Mouse (Mus musculus) erythroblast, embryonic 14.5 days (primary cell): ENCODE measurements around the gene Tpgs1. TPM values are rescaled to one million over a fixed set of nuclear protein-coding genes. Genes with fewer than 3 reads are reported as not detected.

Experiments used
- H3K27me3 ChIP-seq: 2 replicates; pipeline ENCODE4 v1.6.1; 2012; ENCODE audit warnings: inconsistent platforms; ENCODE audit not compliant: control insufficient read depth
- H3K36me3 ChIP-seq: 2 replicates; pipeline ENCODE4 v1.6.1; 2012; ENCODE audit warnings: mild to moderate bottlenecking, inconsistent platforms; ENCODE audit not compliant: control insufficient read depth
- H3K4me1 ChIP-seq: 2 replicates; pipeline ENCODE4 v1.6.1; 2012; ENCODE audit warnings: inconsistent platforms; ENCODE audit not compliant: control insufficient read depth
- H3K4me3 ChIP-seq: replicated peaks from 2 replicates; pipeline ENCODE3; 2012; ENCODE audit warnings: moderate library complexity, mild to moderate bottlenecking, inconsistent platforms
- H3K9me3 ChIP-seq: 2 replicates; pipeline ENCODE4 v1.6.1; 2012; ENCODE audit warnings: low read length, inconsistent platforms, mixed read lengths; ENCODE audit not compliant: control insufficient read depth
- GATA1 ChIP-seq: IDR thresholded peaks from 2 replicates; pipeline ENCODE4 v1.6.1; 2012; ENCODE audit warnings: low read length, inconsistent platforms, mixed read lengths
- TAL1 ChIP-seq: IDR thresholded peaks from 3 replicates; pipeline ENCODE4 v1.6.1; 2012; ENCODE audit warnings: low read length, inconsistent platforms, mixed read lengths
- polyA plus RNA-seq: library from polyadenylated mRNA; stranded (reverse); fragments of >175 nt; gene quantifications from 2 replicates; pipeline ENCODE4 v1.2.3, GENCODE M21; 2012

Tpgs1 gene
- polyA plus RNA-seq, 1 experiment = 15.5 TPM

DNA sequence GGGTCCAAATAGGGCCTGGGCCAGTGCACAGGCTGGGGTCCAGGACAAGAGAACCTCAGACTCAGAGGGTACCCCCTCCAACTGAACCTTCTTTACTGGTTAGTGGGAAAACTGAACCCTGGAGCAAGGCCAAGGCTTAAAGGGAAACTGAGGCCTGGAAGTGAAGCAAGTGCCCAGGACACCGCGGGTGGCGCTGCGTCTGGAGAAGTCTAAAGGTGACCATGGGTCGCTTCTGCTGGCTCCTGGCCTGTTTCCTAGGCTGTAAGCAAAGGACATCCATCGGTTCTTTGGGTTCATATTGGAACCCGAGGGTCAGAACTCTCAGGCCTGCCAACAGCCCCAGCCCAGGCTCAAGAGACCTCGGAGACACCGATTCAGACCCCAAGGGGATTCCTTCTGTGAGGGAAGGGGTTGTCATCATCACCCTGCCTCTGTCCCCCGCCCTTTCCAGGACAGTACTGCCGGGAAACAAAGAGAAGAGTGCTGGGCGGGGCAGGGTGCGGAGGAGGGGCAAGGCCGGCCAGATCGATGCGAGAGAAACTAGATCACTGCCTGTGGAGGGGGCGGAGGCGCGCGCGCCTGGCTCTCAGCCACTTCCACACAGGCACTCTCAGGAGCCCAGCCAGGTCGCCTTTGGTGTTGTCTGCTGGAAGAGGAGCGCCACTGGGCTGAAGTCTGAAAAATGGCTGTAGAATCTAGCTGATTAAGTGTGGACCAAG lies 30.5 kb upstream of the Tpgs1 start:
- no peaks in the 10 kb centered on the region for H3K9me3 ChIP-seq
- TF ChIP-seq GATA1 = no peak
- TF ChIP-seq TAL1 = no peak
- no peaks in the 10 kb centered on the region for H3K4me1 ChIP-seq
- H3K27me3 ChIP-seq = peaks cover 43% of the 10 kb centered on the region
- no peaks in the 10 kb centered on the region for H3K36me3 ChIP-seq
- no peak overlapping the region for H3K4me3 ChIP-seq

DNA sequence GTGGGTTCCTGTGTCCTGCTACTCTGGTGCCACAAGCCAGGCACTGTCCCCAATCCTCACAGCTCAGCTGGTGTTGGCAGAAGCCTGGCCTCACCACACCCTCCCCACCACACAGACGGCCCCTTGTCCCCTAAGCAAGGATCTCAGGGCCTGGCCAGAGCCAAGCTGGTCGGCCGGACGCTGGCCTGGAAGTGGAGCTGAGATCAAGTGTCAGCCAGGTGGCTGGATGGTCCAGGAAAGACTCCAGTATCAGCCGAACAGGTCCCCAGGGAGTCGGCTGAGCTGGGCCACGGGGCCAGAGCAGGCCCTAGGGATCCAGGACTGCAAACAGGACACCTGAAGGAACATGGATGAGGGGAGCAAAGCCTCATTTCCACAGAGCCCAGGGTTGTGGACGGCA lies 23.5 kb upstream of the Tpgs1 start, which contains the start of gene Odf3l2:
Gene Odf3l2, minus strand, starts transcription at position 28 of the 400 bp plus-strand sequence.
- Histone ChIP-seq H3K4me3 (no peak within 1 kb of the TSS), H3K36me3 (no peaks in the 10 kb centered on the region), H3K27me3 (no peaks in the 10 kb centered on the region), H3K9me3 (no peaks in the 10 kb centered on the region), H3K4me1 (peaks cover 5% of the 10 kb centered on the region)
- TF ChIP-seq GATA1 (no peak), TAL1 (no peak)

DNA sequence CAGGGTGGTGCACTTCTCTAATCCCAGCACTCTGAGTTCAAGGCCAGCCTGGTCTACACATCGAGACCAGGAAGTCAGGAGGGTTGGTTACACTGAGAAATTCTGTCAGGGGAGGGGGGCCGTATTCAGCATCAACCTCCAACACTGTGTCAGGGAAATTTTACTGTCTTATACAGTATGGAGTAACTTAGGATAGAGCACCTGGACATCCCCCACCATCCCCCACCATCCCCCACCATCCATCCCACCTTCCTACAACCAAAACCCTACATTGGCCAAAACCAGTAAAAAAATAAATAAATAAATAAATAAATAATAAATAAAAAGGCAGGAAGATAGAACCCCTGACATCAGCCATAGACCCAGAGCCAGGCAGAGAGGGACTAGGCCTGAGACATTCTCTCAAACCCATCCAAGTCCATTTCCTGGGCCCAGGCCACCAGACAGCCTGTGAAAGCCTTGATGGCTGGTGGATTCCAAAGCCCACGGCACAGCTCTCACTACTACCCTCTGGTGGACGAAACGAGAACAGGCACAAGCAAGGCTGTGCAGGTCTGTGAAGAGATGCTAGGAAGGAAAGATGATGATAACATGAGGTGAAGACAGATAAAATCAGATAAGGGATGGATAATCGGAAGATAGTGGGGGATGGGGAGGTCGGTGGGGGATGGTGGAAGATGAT lies 20.0 kb upstream of the Tpgs1 start:
- H3K4me3 ChIP-seq = no peak overlapping the region
- no peaks in the 10 kb centered on the region for H3K9me3 ChIP-seq
- no peak for TF ChIP-seq GATA1
- no peak for TF ChIP-seq TAL1
- peaks cover 5% of the 10 kb centered on the region for H3K27me3 ChIP-seq
- H3K36me3 ChIP-seq = no peaks in the 10 kb centered on the region
- peaks cover 3% of the 10 kb centered on the region for H3K4me1 ChIP-seq

DNA sequence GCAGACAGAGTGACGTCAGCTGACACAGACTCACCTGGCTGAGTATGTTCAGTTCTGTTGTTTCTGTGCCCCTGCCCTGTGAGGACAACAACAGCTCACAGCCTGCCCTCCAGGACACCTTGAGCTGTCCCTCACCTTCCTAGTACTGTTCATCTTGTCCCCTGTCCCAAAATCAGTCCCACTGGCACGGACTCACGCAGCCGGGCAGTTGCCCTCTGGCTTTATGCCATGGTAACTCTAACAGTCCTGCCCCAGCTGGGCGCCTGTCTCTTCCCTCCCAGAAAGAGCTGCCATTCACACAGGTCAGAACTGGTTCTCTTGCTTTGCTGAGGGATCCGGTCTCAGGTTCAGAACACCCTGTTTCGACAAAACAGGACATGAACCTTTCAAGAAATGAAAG lies 16.4 kb upstream of the Tpgs1 start:
- Histone ChIP-seq H3K4me1 (no peaks in the 10 kb centered on the region), H3K36me3 (no peaks in the 10 kb centered on the region), H3K4me3 (no peak overlapping the region), H3K27me3 (peaks cover 5% of the 10 kb centered on the region), H3K9me3 (no peaks in the 10 kb centered on the region)
- TF ChIP-seq TAL1 (no peak), GATA1 (no peak)

DNA sequence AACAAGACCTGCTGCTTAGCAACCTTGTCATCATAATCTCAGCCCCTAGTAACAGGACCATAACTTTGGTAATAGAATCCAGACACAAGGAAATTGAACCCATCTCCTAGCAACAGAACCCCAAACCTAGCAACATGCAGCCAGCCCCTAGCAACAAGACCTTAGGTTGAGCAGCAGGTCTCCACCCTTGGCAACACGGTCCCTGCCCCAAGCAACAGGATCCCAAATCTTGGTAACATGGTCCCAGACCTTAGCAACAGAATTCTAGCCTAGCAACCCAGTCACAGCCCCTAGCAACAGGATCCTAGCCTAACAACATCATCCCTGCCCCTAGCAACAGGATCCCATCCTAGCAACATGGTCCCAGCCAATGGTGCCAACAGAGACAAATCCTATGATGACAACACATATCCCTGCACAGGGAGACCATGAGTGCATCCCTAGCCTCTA lies 14.2 kb upstream of the Tpgs1 start:
- peaks cover 5% of the 10 kb centered on the region for H3K27me3 ChIP-seq
- no peaks in the 10 kb centered on the region for H3K36me3 ChIP-seq
- H3K4me1 ChIP-seq = no peaks in the 10 kb centered on the region
- no peak overlapping the region for H3K4me3 ChIP-seq
- TF ChIP-seq TAL1 = no peak
- no peak for TF ChIP-seq GATA1
- H3K9me3 ChIP-seq = no peaks in the 10 kb centered on the region

DNA sequence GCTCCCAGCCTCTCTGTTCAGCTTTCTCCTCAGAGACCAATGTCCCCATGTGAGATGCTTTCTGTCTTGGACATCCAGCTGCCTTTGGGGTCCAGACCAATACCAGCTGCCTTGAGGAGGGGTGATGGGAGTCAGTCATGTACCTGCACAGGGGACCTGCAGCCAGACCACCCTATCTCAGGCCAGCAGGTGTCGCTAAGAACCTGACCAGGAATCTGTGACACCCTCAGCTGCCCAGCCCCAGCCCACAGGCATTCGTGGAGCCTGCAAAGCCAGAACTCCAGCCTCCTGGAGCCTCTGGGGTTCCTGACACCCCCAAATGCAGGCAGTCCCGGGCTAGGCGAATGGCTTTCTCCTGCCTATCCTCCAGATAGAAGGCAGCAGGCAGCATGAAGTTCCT lies 10.3 kb upstream of the Tpgs1 start:
- H3K27me3 ChIP-seq = peaks cover under 1% of the 10 kb centered on the region; the same call in 1 of the 2 replicates
- no peaks in the 10 kb centered on the region for H3K36me3 ChIP-seq
- H3K4me1 ChIP-seq = peaks cover 6% of the 10 kb centered on the region
- H3K4me3 ChIP-seq = no peak overlapping the region
- TF ChIP-seq GATA1 = no peak
- TF ChIP-seq TAL1 = no peak
- H3K9me3 ChIP-seq = no peaks in the 10 kb centered on the region

DNA sequence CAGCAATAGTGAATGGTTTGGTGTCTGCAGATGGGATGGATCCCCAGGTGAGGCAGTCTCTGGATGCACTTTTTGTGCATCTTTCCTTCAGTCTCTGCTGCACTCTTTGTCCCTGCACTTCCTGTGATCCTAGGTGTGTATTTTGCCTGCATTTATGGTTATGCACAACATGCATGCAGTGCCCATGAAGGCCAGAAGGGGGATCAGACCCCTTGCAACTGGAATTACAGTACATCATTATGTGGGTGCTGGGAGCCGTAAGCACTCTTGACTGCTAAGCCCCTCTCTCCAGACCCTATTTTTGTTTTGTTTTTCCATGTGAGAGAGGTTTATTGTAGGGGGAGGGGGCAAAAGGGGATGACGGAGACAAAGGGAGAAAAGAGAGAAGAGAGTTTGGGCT lies 8.9 kb upstream of the Tpgs1 start:
- Histone ChIP-seq H3K4me3 (no peak overlapping the region), H3K9me3 (no peaks in the 10 kb centered on the region), H3K4me1 (peaks cover 11% of the 10 kb centered on the region), H3K27me3 (no peaks in the 10 kb centered on the region), H3K36me3 (no peaks in the 10 kb centered on the region)
- TF ChIP-seq TAL1 (no peak), GATA1 (no peak)

DNA sequence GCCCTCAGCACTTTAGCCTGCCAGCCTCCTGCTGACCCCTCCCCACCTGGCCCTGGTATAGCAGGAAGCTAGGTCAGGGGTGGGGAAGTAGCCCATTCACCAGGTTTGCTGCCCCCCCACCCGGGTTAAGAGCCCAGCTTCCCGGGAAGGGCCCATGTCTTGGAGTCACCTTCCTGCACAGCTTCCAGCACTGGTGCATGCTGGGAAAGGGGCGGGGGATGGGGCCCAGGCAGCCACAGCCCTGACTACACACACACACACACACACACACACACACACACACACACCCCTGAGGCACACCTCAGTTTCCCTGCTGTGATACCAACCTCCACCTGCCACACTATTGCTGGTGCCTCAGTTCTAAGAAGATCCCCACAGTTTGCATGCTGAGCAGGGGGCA lies 7.3 kb upstream of the Tpgs1 start:
- Histone ChIP-seq H3K4me3 (no peak overlapping the region), H3K36me3 (no peaks in the 10 kb centered on the region), H3K9me3 (no peaks in the 10 kb centered on the region), H3K27me3 (peaks cover 6% of the 10 kb centered on the region), H3K4me1 (peaks cover 13% of the 10 kb centered on the region)
- no peak for TF ChIP-seq GATA1
- TF ChIP-seq TAL1 = no peak

DNA sequence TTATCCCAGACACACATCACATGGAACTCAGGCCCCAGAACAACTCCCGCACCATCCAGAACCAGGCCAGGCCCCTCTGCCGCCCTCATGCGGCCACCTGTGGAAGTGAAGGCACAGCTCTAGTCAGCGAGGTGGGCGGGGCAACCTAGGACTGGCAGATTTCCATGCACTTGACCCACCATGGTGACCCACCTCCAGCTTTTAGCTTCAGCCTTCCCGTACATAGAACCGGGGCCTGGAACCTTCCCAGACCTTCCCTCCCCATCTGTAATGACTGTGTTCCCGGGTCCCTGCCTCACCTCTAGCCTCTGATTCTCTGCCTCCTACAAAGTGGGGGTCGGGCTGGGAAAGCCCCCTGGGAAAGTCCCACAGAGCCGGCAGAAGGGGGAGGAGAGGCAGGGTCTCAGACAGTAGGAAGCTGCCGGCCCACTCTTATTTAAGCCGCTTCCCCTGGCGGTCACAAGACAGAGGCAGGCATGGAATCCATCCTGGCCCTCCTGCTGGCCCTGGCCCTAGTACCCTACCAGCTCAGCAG lies 5.0 kb upstream of the Tpgs1 start, which contains the start of gene Madcam1:
Gene Madcam1, plus strand, starts transcription at position 429 of the 535 bp plus-strand sequence.
- no peak for TF ChIP-seq GATA1
- no peak for TF ChIP-seq TAL1
- H3K4me1 ChIP-seq = peaks cover 25% of the 10 kb centered on the region

More for the DNA sequence above, 5.0 kb upstream of the Tpgs1 start, which contains the start of gene Madcam1:
- H3K36me3 ChIP-seq = no peaks in the 10 kb centered on the region
- H3K9me3 ChIP-seq = no peaks in the 10 kb centered on the region
- peaks cover 6% of the 10 kb centered on the region for H3K27me3 ChIP-seq
- no peak within 1 kb of the TSS for H3K4me3 ChIP-seq
